Mouse (Mus musculus) CH12.LX (cell line): ENCODE measurements around the gene Lor. TPM values are rescaled to one million over a fixed set of nuclear protein-coding genes. Genes with fewer than 3 reads are reported as not detected.

Experiments
- DNase-seq: peaks from one replicate; pipeline ENCODE4 v3.0.0-alpha.2; 2013; ENCODE audit errors: extremely low read depth
- H3K27ac ChIP-seq: 2 replicates; pipeline ENCODE4 v1.5.1; 2012; ENCODE audit warnings: low read depth, mild to moderate bottlenecking, control low read depth, moderate library complexity; ENCODE audit not compliant: insufficient read depth
- H3K27me3 ChIP-seq: replicated peaks from 2 replicates; pipeline ENCODE3; 2012; ENCODE audit warnings: inconsistent platforms
- H3K36me3 ChIP-seq, 2 experiments: replicated peaks in 1 of 2; 2 replicates each; pipeline versions ENCODE3 to v1.6.1; 2012; ENCODE audit warnings: inconsistent platforms in 1 of 2, low read length in 1 of 2, mild to moderate bottlenecking in 1 of 2, mixed read lengths in 1 of 2, moderate library complexity in 1 of 2; ENCODE audit not compliant: control insufficient read depth in 1 of 2, insufficient read depth in 1 of 2
- H3K4me1 ChIP-seq, 2 experiments: 2 replicates each; pipeline ENCODE4 v1.6.1; 2012; ENCODE audit warnings: inconsistent platforms in 1 of 2, moderate library complexity in 1 of 2; ENCODE audit not compliant: insufficient read depth in 2 of 2, control insufficient read depth in 1 of 2
- H3K4me2 ChIP-seq: 2 replicates; pipeline ENCODE4 v1.6.1; 2012; ENCODE audit warnings: low read depth, mild to moderate bottlenecking, control low read depth; ENCODE audit not compliant: poor library complexity, insufficient read depth, severe bottlenecking
- H3K4me3 ChIP-seq, 3 experiments: fragments of 150-350 bp in 1 of 3; sonication (generic) in 1 of 3; replicated peaks in 1 of 3; 2 replicates each; pipeline versions ENCODE3 to v1.5.1; 2011 to 2012; ENCODE audit warnings: low read depth in 2 of 3, low read length in 2 of 3, mild to moderate bottlenecking in 2 of 3, moderate library complexity in 2 of 3, control low read depth in 1 of 3, improper control_type of control experiment in 1 of 3, inconsistent platforms in 1 of 3, mixed read lengths in 1 of 3; ENCODE audit not compliant: poor library complexity in 1 of 3
- H3K79me2 ChIP-seq: replicated peaks from 2 replicates; pipeline ENCODE4 v1.6.1; 2012; ENCODE audit warnings: mild to moderate bottlenecking, moderate library complexity; ENCODE audit not compliant: control insufficient read depth, poor library complexity, insufficient read depth, severe bottlenecking; ENCODE audit errors: extremely low read depth
- H3K9ac ChIP-seq: 2 replicates; pipeline ENCODE4 v1.6.1; 2012; ENCODE audit warnings: low read depth, mild to moderate bottlenecking, control low read depth, moderate library complexity; ENCODE audit not compliant: insufficient read depth
- H3K9me3 ChIP-seq: replicated peaks from 2 replicates; pipeline ENCODE3; 2012; ENCODE audit warnings: low read length, inconsistent platforms, mixed read lengths
- CHD2 ChIP-seq: IDR thresholded peaks from 2 replicates; pipeline ENCODE4 v1.6.1; 2011; ENCODE audit warnings: low read length, improper control_type of control experiment
- EP300 ChIP-seq: IDR thresholded peaks from 2 replicates; pipeline ENCODE4 v1.6.1; 2011; ENCODE audit warnings: low read length, improper control_type of control experiment
- GABPA ChIP-seq: IDR thresholded peaks from 2 replicates; pipeline ENCODE4 v1.6.1; 2012; ENCODE audit warnings: low read depth, low read length, improper control_type of control experiment, inconsistent platforms; ENCODE audit not compliant: insufficient replicate concordance
- HCFC1 ChIP-seq: IDR thresholded peaks from 2 replicates; pipeline ENCODE4 v1.6.1; 2012; ENCODE audit warnings: low read depth, mild to moderate bottlenecking, inconsistent platforms, low read length, improper control_type of control experiment
- IRF4 ChIP-seq: IDR thresholded peaks from 2 replicates; pipeline ENCODE4 v1.6.1; 2014; ENCODE audit warnings: low read depth, mild to moderate bottlenecking, inconsistent platforms, low read length, improper control_type of control experiment
- JUND ChIP-seq: conservative IDR thresholded peaks from 2 replicates; pipeline ENCODE4 v1.6.1; 2011; ENCODE audit warnings: low read depth, low read length, improper control_type of control experiment
- KAT2A ChIP-seq: IDR thresholded peaks from 2 replicates; pipeline ENCODE4 v1.6.1; 2012; ENCODE audit warnings: low read length, improper control_type of control experiment, inconsistent platforms; ENCODE audit not compliant: insufficient replicate concordance
- MAFK ChIP-seq: IDR thresholded peaks from 2 replicates; pipeline ENCODE4 v1.6.1; 2011; ENCODE audit warnings: low read length, improper control_type of control experiment; ENCODE audit not compliant: insufficient replicate concordance
- MAZ ChIP-seq: IDR thresholded peaks from 2 replicates; pipeline ENCODE4 v1.6.1; 2012; ENCODE audit warnings: low read depth, mild to moderate bottlenecking, inconsistent platforms, low read length, improper control_type of control experiment, moderate library complexity
- MEF2A ChIP-seq: IDR thresholded peaks from 2 replicates; pipeline ENCODE4 v1.6.1; 2014; ENCODE audit warnings: low read depth, mild to moderate bottlenecking, inconsistent platforms, low read length, improper control_type of control experiment, borderline replicate concordance
- NELFE ChIP-seq: IDR thresholded peaks from 2 replicates; pipeline ENCODE4 v1.6.1; 2011; ENCODE audit warnings: low read depth, low read length, improper control_type of control experiment
- POLR2A ChIP-seq: IDR thresholded peaks from 2 replicates; pipeline ENCODE4 v1.6.1; 2011; ENCODE audit warnings: low read depth, mild to moderate bottlenecking, improper control_type of control experiment, low read length
- RAD21 ChIP-seq: IDR thresholded peaks from 2 replicates; pipeline ENCODE4 v1.6.1; 2011; ENCODE audit warnings: low read depth, mild to moderate bottlenecking, low read length, improper control_type of control experiment, moderate library complexity
- TCF12 ChIP-seq: IDR thresholded peaks from 2 replicates; pipeline ENCODE4 v1.6.1; 2014; ENCODE audit warnings: low read depth, mild to moderate bottlenecking, inconsistent platforms, low read length, improper control_type of control experiment
- UBTF ChIP-seq: IDR thresholded peaks from 2 replicates; pipeline ENCODE4 v1.6.1; 2012; ENCODE audit warnings: low read depth, mild to moderate bottlenecking, inconsistent platforms, low read length, improper control_type of control experiment, moderate library complexity
- USF1 ChIP-seq: IDR thresholded peaks from 2 replicates; pipeline ENCODE4 v1.6.1; 2014; ENCODE audit warnings: low read depth, mild to moderate bottlenecking, inconsistent platforms, low read length, improper control_type of control experiment
- ZMIZ1 ChIP-seq: IDR thresholded peaks from 2 replicates; pipeline ENCODE4 v1.6.1; 2012; ENCODE audit warnings: low read depth, mild to moderate bottlenecking, inconsistent platforms, low read length, improper control_type of control experiment
- dilution Hi-C: fragments of 300-500 bp; cut with MboI; formaldehyde crosslinking; loops from 2 replicates; pipeline ENCODE4 v1.14.3; 2020; ENCODE audit warnings: low sequenced_read_pairs; ENCODE audit not compliant: extremely low pct_unique_long_range_greater_than_20kb, extremely low pct_ligation_motif_present
- in situ Hi-C: fragments of 300-500 bp; cut with MboI; formaldehyde crosslinking; loops from 3 replicates; pipeline ENCODE4 v1.14.3; 2019; ENCODE audit warnings: low sequenced_read_pairs, low pct_ligation_motif_present, low pct_unique_long_range_greater_than_20kb, mixed read lengths
- polyA plus RNA-seq: library from polyadenylated mRNA; unstranded; fragments of >175 nt; gene quantifications from 2 replicates; pipeline ENCODE4 v1.2.1, GENCODE M21; 2012; ENCODE audit warnings: low read depth; ENCODE audit not compliant: insufficient read length
- total RNA-seq, 2 experiments: library from RNA; depleted of rRNA; stranded (reverse); fragments of 300-350 nt in 1 of 2; fragments of >200 nt in 1 of 2; gene quantifications; 2 replicates each; pipeline ENCODE4 v1.2.3; 2012 to 2014

Lor gene
- not detected in 2 replicates for total RNA-seq (2012; rRNA removed)
- not detected in 2 replicates for total RNA-seq (2014; rRNA removed)
- not detected in 2 replicates for polyA plus RNA-seq

DNA sequence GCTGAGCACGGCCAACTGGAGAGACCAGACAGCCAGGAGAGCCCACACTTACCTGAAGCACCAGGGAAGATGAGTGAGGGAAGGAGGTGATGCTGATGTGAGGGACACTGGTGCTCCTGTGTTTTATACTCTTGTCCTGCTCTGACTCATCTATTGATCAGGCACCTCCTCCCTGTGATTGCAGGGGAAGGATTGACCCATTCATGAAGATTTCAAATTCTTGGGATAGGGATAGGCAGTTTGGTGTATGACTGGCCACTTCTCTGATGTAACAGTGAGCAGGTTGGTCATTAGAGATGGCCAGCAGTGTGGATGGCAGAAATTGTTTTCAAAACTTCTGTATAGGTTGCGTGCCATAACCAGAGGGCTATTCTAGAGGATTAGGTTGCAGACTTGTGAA is at the start of gene Lor:
Gene Lor, minus strand, starts transcription at position 101 of the 400 bp plus-strand sequence.
- DNase-seq: no peak
- Histone ChIP-seq H3K9me3 (peaks cover 51% of the 10 kb centered on the region), H3K9ac (no peak within 1 kb of the TSS), H3K4me1 (no peaks in the 10 kb centered on the region), H3K4me2 (no peak within 1 kb of the TSS), H3K36me3 (no peaks in the 10 kb centered on the region), H3K27ac (no peak within 1 kb of the TSS), H3K79me2 (no peaks in the 10 kb centered on the region), H3K27me3 (no peaks in the 10 kb centered on the region), H3K4me3 (no peak within 1 kb of the TSS)
- dilution Hi-C loops (no loop called here), in situ Hi-C loops (no loop called here)
- TF ChIP-seq GABPA (no peak), NELFE (no peak), ZMIZ1 (no peak), TCF12 (no peak), KAT2A (no peak), CHD2 (no peak), USF1 (no peak), HCFC1 (no peak), IRF4 (no peak), UBTF (no peak), EP300 (no peak), MEF2A (no peak), RAD21 (no peak), POLR2A (no peak), JUND (no peak), MAZ (no peak)

DNA sequence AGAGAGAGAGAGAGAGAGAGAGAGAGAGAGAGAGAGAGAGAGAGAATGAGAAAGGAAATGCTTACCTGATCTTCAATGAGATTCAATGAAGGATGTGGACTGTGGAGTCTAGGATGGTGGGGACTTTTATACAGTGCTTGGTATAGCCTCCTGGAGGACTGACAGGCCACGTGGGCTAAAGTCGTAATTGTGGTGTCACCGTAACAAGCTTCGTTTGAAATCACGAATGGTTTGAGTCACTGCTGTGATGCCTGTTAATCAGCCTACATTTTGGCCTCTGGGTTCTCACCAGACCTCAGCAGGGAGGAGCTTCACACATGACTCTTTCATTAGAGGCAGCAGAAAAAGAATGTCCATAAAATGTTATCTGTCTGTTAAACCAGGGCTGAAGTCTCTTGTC is 40.9 kb upstream of the Lor start, which contains the start of gene Prr9:
Gene Prr9, minus strand, starts transcription at position 101 of the 400 bp plus-strand sequence.
- no peaks in the 10 kb centered on the region for H3K4me1 ChIP-seq
- dilution Hi-C loops: no loop called here
- no peak for DNase-seq
- peaks cover 43% of the 10 kb centered on the region for H3K9me3 ChIP-seq
- H3K4me3 ChIP-seq: no peak within 1 kb of the TSS
- no peaks in the 10 kb centered on the region for H3K27me3 ChIP-seq
- H3K79me2 ChIP-seq: no peaks in the 10 kb centered on the region
- TF ChIP-seq MAFK: no peak
- no peak within 1 kb of the TSS for H3K4me2 ChIP-seq
- no peaks in the 10 kb centered on the region for H3K36me3 ChIP-seq
- H3K9ac ChIP-seq: no peak within 1 kb of the TSS
- in situ Hi-C loops: no loop called here
- H3K27ac ChIP-seq: no peak within 1 kb of the TSS
